Mouse (Mus musculus) stomach, embryonic 16.5 days (tissue): ENCODE measurements around the gene Csf1. TPM values are rescaled to one million over a fixed set of nuclear protein-coding genes. Genes with fewer than 3 reads are reported as not detected.

ENCODE experiments used
- ATAC-seq: fragments of 200-750 bp; cut with Nextera tagmentation; 2 replicates; pipeline ENCODE4 v1.8.0; 2017; ENCODE audit warnings: moderate number of reproducible peaks, moderate TSS enrichment; ENCODE audit not compliant: insufficient read depth, low FRiP score
- H3K27ac ChIP-seq: fragments of 300-500 bp; sonication (generic); 2 replicates; pipeline ENCODE4 v1.5.1; 2014; ENCODE audit warnings: low read length
- H3K27me3 ChIP-seq: fragments of 300-500 bp; sonication (generic); 2 replicates; pipeline ENCODE4 v1.6.1; 2014; ENCODE audit warnings: low read length, control low read depth, mixed read lengths; ENCODE audit not compliant: control insufficient read depth, insufficient read depth
- H3K36me3 ChIP-seq: fragments of 300-500 bp; sonication (generic); 2 replicates; pipeline ENCODE4 v1.6.1; 2014; ENCODE audit warnings: low read length; ENCODE audit not compliant: control insufficient read depth, insufficient read depth
- H3K4me1 ChIP-seq: fragments of 300-500 bp; sonication (generic); 2 replicates; pipeline ENCODE4 v1.6.1; 2014; ENCODE audit warnings: low read length, control low read depth, mixed read lengths; ENCODE audit not compliant: control insufficient read depth, insufficient read depth
- H3K4me2 ChIP-seq: fragments of 300-500 bp; sonication (generic); 2 replicates; pipeline ENCODE4 v1.6.1; 2014; ENCODE audit warnings: low read depth, low read length, mixed read lengths
- H3K4me3 ChIP-seq: fragments of 300-500 bp; sonication (generic); replicated peaks from 2 replicates; pipeline ENCODE4 v1.5.1; 2014; ENCODE audit warnings: mild to moderate bottlenecking, low read length
- H3K9ac ChIP-seq: fragments of 300-500 bp; sonication (generic); 2 replicates; pipeline ENCODE4 v1.6.1; 2014; ENCODE audit warnings: low read length
- H3K9me3 ChIP-seq: fragments of 300-500 bp; sonication (generic); replicated peaks from 2 replicates; pipeline ENCODE4 v1.6.1; 2016; ENCODE audit warnings: low read length, control low read depth; ENCODE audit not compliant: control insufficient read depth
- WGBS: fragments of 180-500 bp; shearing (Covaris S2); extraction: QIAGEN DNeasy Blood & Tissue Kit; methylation state at CpG from one replicate; pipeline ENCODE4 v1.1.7; 2014; 5-methylcytosine and 5-hydroxymethylcytosine counted together
- polyA plus RNA-seq: library from polyadenylated mRNA; unstranded; fragments of >200 nt; fragmentation: Nextera tagmentation; extraction: Ambion mirVana; gene quantifications from 2 replicates; pipeline ENCODE4 v1.2.1, GENCODE M21; 2015

Csf1 gene
- polyA plus RNA-seq, 1 experiment from 2014 or later, result 20.2 TPM

GRCm38 (mm10) chr3:107695219-107695947, 64.9 kb downstream of the Csf1 start:
- peak overlapping the region; percentile 94 for H3K27ac ChIP-seq
- H3K36me3 ChIP-seq, result no peaks in the 10 kb centered on the region
- no peak for ATAC-seq
- H3K4me2 ChIP-seq, result peak overlapping the region; percentile 92
- H3K9me3 ChIP-seq, result no peaks in the 10 kb centered on the region
- peaks cover 26% of the 10 kb centered on the region for H3K4me1 ChIP-seq
- WGBS, result 2% methylated on average over 16 of the region's 16 CpGs
- H3K27me3 ChIP-seq, result no peaks in the 10 kb centered on the region
- H3K9ac ChIP-seq, result peak overlapping the region; percentile 95
- peak overlapping the region; percentile 94 for H3K4me3 ChIP-seq

- Histone ChIP-seq H3K36me3 (no peaks in the 10 kb centered on the region), H3K27me3 (no peaks in the 10 kb centered on the region), H3K4me2 (peak overlapping the region; percentile 92), H3K4me3 (peak overlapping the region; percentile 94), H3K4me1 (peaks cover 32% of the 10 kb centered on the region), H3K9me3 (no peaks in the 10 kb centered on the region), H3K9ac (peak overlapping the region; percentile 95), H3K27ac (no peak overlapping the region)
- 42% methylated on average over 2 of the region's 2 CpGs for WGBS
- ATAC-seq, result no peak
These were observed 65.9 kb downstream of the Csf1 start for GRCm38 (mm10) chr3:107694256-107694900.

Other genes with a start within 250 kb of the Csf1 start
- 2.1 and 2.2 TPM in 2 replicates for gene Slc6a17, start 242.5 kb downstream of the Csf1 start, polyA plus RNA-seq
- gene Ubl4b, start 205.4 kb downstream of the Csf1 start, polyA plus RNA-seq, result not detected in 2 replicates
- gene Alx3, start 165.4 kb downstream of the Csf1 start, polyA plus RNA-seq, result 0.25 TPM in 1 of 2 replicates, not detected in the other
- gene Gm10961, start 129.1 kb downstream of the Csf1 start, polyA plus RNA-seq, result not detected in 2 replicates
- gene Strip1, start 128.8 kb downstream of the Csf1 start, polyA plus RNA-seq, result 32.7 and 36.4 TPM in 2 replicates
- gene Ahcyl1, start 63.9 kb downstream of the Csf1 start, polyA plus RNA-seq, result 65.8 and 71.2 TPM in 2 replicates
- gene Eps8l3, start 116.8 kb upstream of the Csf1 start, polyA plus RNA-seq, result 33.0 and 35.9 TPM in 2 replicates
- gene Gstm5, start 135.4 kb upstream of the Csf1 start, polyA plus RNA-seq, result 131 and 144 TPM in 2 replicates
- 24.7 and 24.8 TPM in 2 replicates for gene Gstm7, start 171.3 kb upstream of the Csf1 start, polyA plus RNA-seq
- gene Gstm6, start 183.3 kb upstream of the Csf1 start, polyA plus RNA-seq, result 10.4 and 11.2 TPM in 2 replicates
- 63.5 and 80.8 TPM in 2 replicates for gene Gstm3, start 208.8 kb upstream of the Csf1 start, polyA plus RNA-seq
- gene Gstm2, start 226.0 kb upstream of the Csf1 start, polyA plus RNA-seq, result 196 and 225 TPM in 2 replicates